Mouse (Mus musculus) kidney, adult 2 months (tissue): ENCODE results near the gene Adora2a. TPM values are rescaled to one million over a fixed set of nuclear protein-coding genes. Genes with fewer than 3 reads are reported as not detected.

Experiments
- DNase-seq: peaks from one replicate; pipeline ENCODE4 v3.0.0; 2021
- H3K27ac ChIP-seq: fragments of 200-500 bp; 2 replicates; pipeline ENCODE4 v1.5.1; 2012; ENCODE audit warnings: low read depth, low read length, control low read depth, inconsistent platforms; ENCODE audit not compliant: insufficient read depth
- H3K27me3 ChIP-seq: fragments of 200-500 bp; replicated peaks from 2 replicates; pipeline ENCODE4 v1.6.1; 2012; ENCODE audit warnings: mild to moderate bottlenecking, moderate library complexity, low read length, inconsistent platforms; ENCODE audit not compliant: control insufficient read depth, insufficient read depth
- H3K36me3 ChIP-seq: fragments of 200-500 bp; 2 replicates; pipeline ENCODE4 v1.6.1; 2012; ENCODE audit warnings: mild to moderate bottlenecking, moderate library complexity, low read length, inconsistent platforms; ENCODE audit not compliant: control insufficient read depth, insufficient read depth
- H3K4me1 ChIP-seq: fragments of 200-500 bp; 2 replicates; pipeline ENCODE4 v1.6.1; 2011; ENCODE audit warnings: low read length; ENCODE audit not compliant: control insufficient read depth, insufficient read depth
- H3K4me3 ChIP-seq: fragments of 200-500 bp; 2 replicates; pipeline ENCODE4 v1.5.1; 2011; ENCODE audit warnings: mild to moderate bottlenecking, low read depth, low read length, control low read depth; ENCODE audit not compliant: insufficient read depth
- CTCF ChIP-seq: fragments of 200-500 bp; conservative IDR thresholded peaks from 2 replicates; pipeline ENCODE4 v1.5.1; 2011; ENCODE audit warnings: low read depth, mild to moderate bottlenecking, control low read depth, low read length, moderate library complexity, mixed read lengths; ENCODE audit not compliant: insufficient read depth, insufficient read length
- POLR2A ChIP-seq: fragments of 200-500 bp; IDR thresholded peaks from one replicate; pipeline ENCODE4 v1.6.1; 2011; ENCODE audit warnings: low read depth, low read length, control low read depth
- WGBS: fragments of 180-500 bp; shearing (Covaris S2); methylation state at CpG from one replicate; pipeline ENCODE4 v1.1.7; 2018; 5-methylcytosine and 5-hydroxymethylcytosine counted together
- polyA plus RNA-seq: library from polyadenylated mRNA; depleted of rRNA; stranded (reverse); fragments of >200 nt; gene quantifications from 2 replicates; pipeline ENCODE4 v1.2.3, GENCODE M21; 2012; rRNA removed

Adora2a gene
- 11.4 and 13.3 TPM in 2 replicates for polyA plus RNA-seq

GRCm38 (mm10) chr10:75316872-75316907 is at the start of gene Adora2a:
Adora2a (plus strand) TSS chr10:75316877.
- no peaks in the 10 kb centered on the region for H3K4me1 ChIP-seq
- TF ChIP-seq POLR2A (no peak), CTCF (no peak)
- no peak for DNase-seq
- H3K27me3 ChIP-seq = no peaks in the 10 kb centered on the region
- no peaks in the 10 kb centered on the region for H3K36me3 ChIP-seq
- 3% methylated on average over 4 of the region's 4 CpGs for WGBS
- peak within 1 kb of the TSS; percentile 54 for H3K27ac ChIP-seq
- peak within 1 kb of the TSS; percentile 58 for H3K4me3 ChIP-seq

- TF ChIP-seq POLR2A = no peak
- TF ChIP-seq CTCF = no peak
- H3K36me3 ChIP-seq = peaks cover 3% of the 10 kb centered on the region
- 86% methylated on average over 4 of the region's 4 CpGs for WGBS
- H3K4me1 ChIP-seq = no peaks in the 10 kb centered on the region
- H3K4me3 ChIP-seq = no peak overlapping the region
- no peak overlapping the region for H3K27ac ChIP-seq
- DNase-seq = no peak
- H3K27me3 ChIP-seq = no peaks in the 10 kb centered on the region
Measured at GRCm38 (mm10) chr10:75273020-75273419, 43.7 kb upstream of the Adora2a start.

- no peaks in the 10 kb centered on the region; the same call in 1 of the 2 replicates for H3K36me3 ChIP-seq
- TF ChIP-seq POLR2A (no peak), CTCF (no peak)
- 91% methylated on average over 12 of the region's 12 CpGs for WGBS
- H3K4me1 ChIP-seq = no peaks in the 10 kb centered on the region
- H3K4me3 ChIP-seq = no peak overlapping the region
- DNase-seq = no peak
- no peaks in the 10 kb centered on the region for H3K27me3 ChIP-seq
- no peak overlapping the region for H3K27ac ChIP-seq
Measured at GRCm38 (mm10) chr10:75276427-75277013, 40.2 kb upstream of the Adora2a start.

GRCm38 (mm10) chr10:75277501-75277900 is 39.2 kb upstream of the Adora2a start:
- WGBS = 84% methylated on average over 1 of the region's 1 CpGs

GRCm38 (mm10) chr10:75282648-75283047 is 34.0 kb upstream of the Adora2a start:
- no peak overlapping the region for H3K27ac ChIP-seq
- no peak overlapping the region for H3K4me3 ChIP-seq
- 83% methylated on average over 5 of the region's 5 CpGs for WGBS
- H3K36me3 ChIP-seq = no peaks in the 10 kb centered on the region; the same call in none of the 2 replicates
- no peak for TF ChIP-seq POLR2A
- TF ChIP-seq CTCF = no peak
- H3K4me1 ChIP-seq = peaks cover 3% of the 10 kb centered on the region; the same call in 1 of the 2 replicates
- DNase-seq = peak; percentile 33
- no peaks in the 10 kb centered on the region for H3K27me3 ChIP-seq

More at GRCm38 (mm10) chr10:75277501-75277900, 39.2 kb upstream of the Adora2a start:
- Histone ChIP-seq H3K36me3 (no peaks in the 10 kb centered on the region; the same call in 1 of the 2 replicates), H3K27me3 (no peaks in the 10 kb centered on the region), H3K27ac (no peak overlapping the region), H3K4me3 (no peak overlapping the region), H3K4me1 (no peaks in the 10 kb centered on the region)
- DNase-seq = peak; percentile 31
- TF ChIP-seq CTCF (peak; percentile 49), POLR2A (no peak)

GRCm38 (mm10) chr10:75283821-75284220 is 32.9 kb upstream of the Adora2a start:
- WGBS = 79% methylated on average over 3 of the region's 3 CpGs
- TF ChIP-seq POLR2A (no peak), CTCF (no peak)
- no peak overlapping the region for H3K4me3 ChIP-seq
- H3K27me3 ChIP-seq = no peaks in the 10 kb centered on the region
- H3K36me3 ChIP-seq = no peaks in the 10 kb centered on the region; the same call in none of the 2 replicates
- DNase-seq = no peak
- no peak overlapping the region for H3K27ac ChIP-seq
- peaks cover 9% of the 10 kb centered on the region for H3K4me1 ChIP-seq

GRCm38 (mm10) chr10:75288579-75288978 is 28.1 kb upstream of the Adora2a start:
- TF ChIP-seq CTCF (no peak), POLR2A (no peak)
- peak; percentile 73 for DNase-seq
- H3K4me3 ChIP-seq = no peak overlapping the region
- H3K36me3 ChIP-seq = no peaks in the 10 kb centered on the region; the same call in 1 of the 2 replicates
- peak overlapping the region; percentile 82 for H3K27ac ChIP-seq
- no peaks in the 10 kb centered on the region for H3K27me3 ChIP-seq
- H3K4me1 ChIP-seq = peaks cover 12% of the 10 kb centered on the region
- 47% methylated on average over 7 of the region's 7 CpGs for WGBS

GRCm38 (mm10) chr10:75289392-75289791 is 27.3 kb upstream of the Adora2a start:
- Histone ChIP-seq H3K36me3 (no peaks in the 10 kb centered on the region; the same call in 1 of the 2 replicates), H3K27me3 (no peaks in the 10 kb centered on the region), H3K4me3 (no peak overlapping the region), H3K4me1 (peaks cover 17% of the 10 kb centered on the region), H3K27ac (no peak overlapping the region)
- 55% methylated on average over 4 of the region's 4 CpGs for WGBS
- no peak for DNase-seq
- TF ChIP-seq POLR2A = no peak
- no peak for TF ChIP-seq CTCF
